Mouse (Mus musculus): ENCODE results near the gene Hes6.

- TF ChIP-seq CTCF (IDR thresholded peaks at IDR 0.05; ENCODE audit: insufficient read depth, low read length): no peak
- no peak for TF ChIP-seq POLR2A (IDR thresholded peaks at IDR 0.05; ENCODE audit: borderline replicate concordance, extremely low read depth, low read depth, low read length)
These were observed 4.2 kb upstream of the Hes6 start for GRCm38 (mm10) chr1:91417991-91418390.
